Mouse (Mus musculus) erythroblast, adult 5-6 weeks (primary cell): ENCODE results near the gene Akt2. TPM values are rescaled to one million over a fixed set of nuclear protein-coding genes. Genes with fewer than 3 reads are reported as not detected.

ENCODE experiments used
- total RNA-seq, 2 experiments: library from RNA; stranded (forward) in 1 of 2; stranded (reverse) in 1 of 2; fragments of 150-400 nt in 1 of 2; fragments of 200-764, 138-1000 nt in 1 of 2; gene quantifications; 2 replicates each; pipeline versions ENCODE4 v1.2.3 to v1.2.4; 2015 to 2017; ENCODE audit warnings: low replicate concordance in 2 of 2

Akt2 gene
- total RNA-seq, 2 experiments from 2014 or later: 22.7 to 51.2 TPM

Other genes with a start within 250 kb of the Akt2 start
- 9.0 and 13.3 TPM in 2 replicates for gene Shkbp1, start 235.5 kb upstream of the Akt2 start, total RNA-seq (2015; ENCODE audit: low replicate concordance)
- 3.4 and 10.0 TPM in 2 replicates for gene Shkbp1, start 235.5 kb upstream of the Akt2 start, total RNA-seq (2017; ENCODE audit: low replicate concordance)
- gene Gm20479, start 234.1 kb upstream of the Akt2 start, total RNA-seq (2015; ENCODE audit: low replicate concordance): not detected in 2 replicates
- not detected in 2 replicates for gene Gm20479, start 234.1 kb upstream of the Akt2 start, total RNA-seq (2017; ENCODE audit: low replicate concordance)
- gene Sptbn4, start 143.9 kb upstream of the Akt2 start, total RNA-seq (2015; ENCODE audit: low replicate concordance): 0.42 TPM in 1 of 2 replicates, not detected in the other
- 0.17 and 0.28 TPM in 2 replicates for gene Sptbn4, start 143.9 kb upstream of the Akt2 start, total RNA-seq (2017; ENCODE audit: low replicate concordance)
- 379 and 403 TPM in 2 replicates for gene Blvrb, start 143.6 kb upstream of the Akt2 start, total RNA-seq (2015; ENCODE audit: low replicate concordance)
- gene Blvrb, start 143.6 kb upstream of the Akt2 start, total RNA-seq (2017; ENCODE audit: low replicate concordance): 431 and 604 TPM in 2 replicates
- gene Sertad3, start 117.8 kb upstream of the Akt2 start, total RNA-seq (2015; ENCODE audit: low replicate concordance): 31.8 and 57.3 TPM in 2 replicates
- 56.2 and 61.8 TPM in 2 replicates for gene Sertad3, start 117.8 kb upstream of the Akt2 start, total RNA-seq (2017; ENCODE audit: low replicate concordance)
- 26.5 and 34.1 TPM in 2 replicates for gene Sertad1, start 104.6 kb upstream of the Akt2 start, total RNA-seq (2015; ENCODE audit: low replicate concordance)
- 26.2 and 30.5 TPM in 2 replicates for gene Sertad1, start 104.6 kb upstream of the Akt2 start, total RNA-seq (2017; ENCODE audit: low replicate concordance)
- gene Prx, start 92.2 kb upstream of the Akt2 start, total RNA-seq (2015; ENCODE audit: low replicate concordance): not detected in 2 replicates
- gene Prx, start 92.2 kb upstream of the Akt2 start, total RNA-seq (2017; ENCODE audit: low replicate concordance): 0.28 and 0.43 TPM in 2 replicates
- gene Hipk4, start 68.3 kb upstream of the Akt2 start, total RNA-seq (2015; ENCODE audit: low replicate concordance): not detected in 2 replicates
- not detected in 2 replicates for gene Hipk4, start 68.3 kb upstream of the Akt2 start, total RNA-seq (2017; ENCODE audit: low replicate concordance)
- 128 and 139 TPM in 2 replicates for gene Pld3, start 38.3 kb upstream of the Akt2 start, total RNA-seq (2015; ENCODE audit: low replicate concordance)
- gene Pld3, start 38.3 kb upstream of the Akt2 start, total RNA-seq (2017; ENCODE audit: low replicate concordance): 73.6 and 84.7 TPM in 2 replicates
- 2.9 TPM in 1 of 2 replicates, not detected in the other for gene 2310022A10Rik, start 38.3 kb upstream of the Akt2 start, total RNA-seq (2015; ENCODE audit: low replicate concordance)
- gene 2310022A10Rik, start 38.3 kb upstream of the Akt2 start, total RNA-seq (2017; ENCODE audit: low replicate concordance): 3.6 and 10.4 TPM in 2 replicates
- gene Ttc9b, start 62.4 kb downstream of the Akt2 start, total RNA-seq (2015; ENCODE audit: low replicate concordance): not detected in 2 replicates
- gene Ttc9b, start 62.4 kb downstream of the Akt2 start, total RNA-seq (2017; ENCODE audit: low replicate concordance): not detected in 2 replicates
- gene Map3k10, start 83.0 kb downstream of the Akt2 start, total RNA-seq (2015; ENCODE audit: low replicate concordance): 1.0 TPM in 1 of 2 replicates, not detected in the other
- gene Map3k10, start 83.0 kb downstream of the Akt2 start, total RNA-seq (2017; ENCODE audit: low replicate concordance): 0.77 and 0.98 TPM in 2 replicates
- gene Zfp607b, start 97.8 kb downstream of the Akt2 start, total RNA-seq (2015; ENCODE audit: low replicate concordance): not detected in 2 replicates
- 0.28 TPM in 1 of 2 replicates, not detected in the other for gene Zfp607b, start 97.8 kb downstream of the Akt2 start, total RNA-seq (2017; ENCODE audit: low replicate concordance)
- 0.42 and 4.0 TPM in 2 replicates for gene Zfp60, start 139.8 kb downstream of the Akt2 start, total RNA-seq (2015; ENCODE audit: low replicate concordance)
- gene Zfp60, start 139.8 kb downstream of the Akt2 start, total RNA-seq (2017; ENCODE audit: low replicate concordance): 1.8 and 4.5 TPM in 2 replicates
- gene Zfp626, start 215.6 kb downstream of the Akt2 start, total RNA-seq (2015; ENCODE audit: low replicate concordance): 1.5 and 6.7 TPM in 2 replicates
- gene Zfp626, start 215.6 kb downstream of the Akt2 start, total RNA-seq (2017; ENCODE audit: low replicate concordance): 0.68 and 2.8 TPM in 2 replicates
- gene Zfp59, start 247.1 kb downstream of the Akt2 start, total RNA-seq (2015; ENCODE audit: low replicate concordance): 0.63 and 1.9 TPM in 2 replicates
- gene Zfp59, start 247.1 kb downstream of the Akt2 start, total RNA-seq (2017; ENCODE audit: low replicate concordance): 2.0 and 2.4 TPM in 2 replicates